Mouse (Mus musculus) brain, embryonic 14.5 days (tissue): Measurements from ENCODE around the gene Usp36.

Experiments
- CTCF ChIP-seq: fragments of 200-500 bp; IDR thresholded peaks from 2 replicates; pipeline ENCODE4 v1.5.1; 2012; ENCODE audit warnings: inconsistent platforms, mild to moderate bottlenecking, moderate library complexity, borderline replicate concordance; ENCODE audit not compliant: insufficient read depth, insufficient read length; ENCODE audit errors: extremely low read depth
- POLR2A ChIP-seq: fragments of 200-500 bp; IDR thresholded peaks from 2 replicates; pipeline ENCODE4 v1.6.1; 2012; ENCODE audit warnings: mild to moderate bottlenecking, inconsistent platforms, borderline replicate concordance; ENCODE audit not compliant: poor library complexity, insufficient read depth, insufficient read length, severe bottlenecking; ENCODE audit errors: extremely low read depth

- TF ChIP-seq CTCF (no peak), POLR2A (no peak)
These were observed 77.4 kb downstream of the Usp36 start for GRCm38 (mm10) chr11:118212636-118213112.
